Mouse (Mus musculus) forebrain, postnatal 0 days (tissue): ENCODE measurements around the gene Il34. TPM values are rescaled to one million over a fixed set of nuclear protein-coding genes. Genes with fewer than 3 reads are reported as not detected.

Source experiments
- ATAC-seq: fragments of 200-750 bp; cut with Nextera tagmentation; 2 replicates; pipeline ENCODE4 v1.8.0; 2017; ENCODE audit warnings: mild to moderate bottlenecking, moderate library complexity
- DNase-seq: peaks from one replicate; pipeline ENCODE4 v3.0.0-alpha.2; 2015
- H3K27ac ChIP-seq: fragments of 300-500 bp; sonication (generic); 2 replicates; pipeline ENCODE4 v1.5.1; 2014; ENCODE audit warnings: low read depth, mild to moderate bottlenecking, antibody characterized with exemption, low read length, moderate library complexity, mixed read lengths
- H3K27me3 ChIP-seq: fragments of 300-500 bp; sonication (generic); 2 replicates; pipeline ENCODE4 v1.6.1; 2014; ENCODE audit warnings: mild to moderate bottlenecking, low read length, mixed read lengths; ENCODE audit not compliant: insufficient read depth
- H3K36me3 ChIP-seq: fragments of 300-500 bp; sonication (generic); 2 replicates; pipeline ENCODE4 v1.6.1; 2014; ENCODE audit warnings: mild to moderate bottlenecking, moderate library complexity; ENCODE audit not compliant: insufficient read depth
- H3K4me1 ChIP-seq: fragments of 300-500 bp; sonication (generic); 2 replicates; pipeline ENCODE4 v1.6.1; 2014; ENCODE audit warnings: antibody characterized with exemption; ENCODE audit not compliant: insufficient read depth
- H3K4me2 ChIP-seq: fragments of 300-500 bp; sonication (generic); 2 replicates; pipeline ENCODE4 v1.6.1; 2014; ENCODE audit warnings: low read depth, mild to moderate bottlenecking, moderate library complexity
- H3K4me3 ChIP-seq: fragments of 300-500 bp; sonication (generic); 2 replicates; pipeline ENCODE4 v1.5.1; 2014; ENCODE audit warnings: low read depth, low read length, mixed read lengths
- H3K9ac ChIP-seq: fragments of 300-500 bp; sonication (generic); 2 replicates; pipeline ENCODE4 v1.6.1; 2014; ENCODE audit warnings: mild to moderate bottlenecking
- H3K9me3 ChIP-seq: fragments of 300-500 bp; sonication (generic); 2 replicates; pipeline ENCODE4 v1.6.1; 2016; ENCODE audit warnings: low read length
- CTCF ChIP-seq: sonication (generic); IDR thresholded peaks from 2 replicates; pipeline ENCODE4 v1.5.1; 2016; ENCODE audit warnings: antibody characterized with exemption, control low read depth, low read depth
- WGBS: fragments of 180-500 bp; shearing (Covaris S2); extraction: QIAGEN DNeasy Blood & Tissue Kit; methylation state at CpG from one replicate; pipeline ENCODE4 v1.1.7; 2014; 5-methylcytosine and 5-hydroxymethylcytosine counted together
- polyA plus RNA-seq: library from polyadenylated mRNA; unstranded; fragments of >200 nt; fragmentation: Nextera tagmentation; extraction: Ambion mirVana; gene quantifications from 2 replicates; pipeline ENCODE4 v1.2.1, GENCODE M21; 2015
- total RNA-seq: library from RNA; depleted of rRNA; stranded (reverse); fragments of >200 nt; gene quantifications from 2 replicates; pipeline ENCODE4 v1.2.3, GENCODE M21; 2014

Il34 gene
- total and polyA plus RNA-seq, 2 experiments from 2014 or later = 8.8 to 11.1 TPM

GRCm38 (mm10) chr8:110820257-110820656, 14.5 kb upstream of the Il34 start:
- no peak for TF ChIP-seq CTCF
- no peaks in the 10 kb centered on the region for H3K27me3 ChIP-seq
- H3K9ac ChIP-seq = no peak overlapping the region
- no peak overlapping the region for H3K27ac ChIP-seq
- DNase-seq (peak; percentile 21), ATAC-seq (no peak)
- H3K4me1 ChIP-seq = no peaks in the 10 kb centered on the region
- peaks cover 95% of the 10 kb centered on the region for H3K36me3 ChIP-seq
- 90% methylated on average over 2 of the region's 2 CpGs for whole genome bisulfite sequencing
- no peak overlapping the region for H3K4me3 ChIP-seq
- H3K4me2 ChIP-seq = no peak overlapping the region
- no peaks in the 10 kb centered on the region for H3K9me3 ChIP-seq

GRCm38 (mm10) chr8:110818593-110818992, 12.9 kb upstream of the Il34 start:
- peak; percentile 38; the same call in 1 of the 2 replicates for TF ChIP-seq CTCF
- 82% methylated on average over 3 of the region's 3 CpGs for WGBS

GRCm38 (mm10) chr8:110816990-110817389, 11.3 kb upstream of the Il34 start:
- Histone ChIP-seq H3K4me1 (no peaks in the 10 kb centered on the region), H3K4me2 (no peak overlapping the region), H3K36me3 (peaks cover 96% of the 10 kb centered on the region), H3K27me3 (no peaks in the 10 kb centered on the region), H3K9ac (no peak overlapping the region), H3K9me3 (no peaks in the 10 kb centered on the region), H3K27ac (no peak overlapping the region), H3K4me3 (no peak overlapping the region)
- DNase-seq (no peak), ATAC-seq (no peak)
- WGBS = 97% methylated on average over 1 of the region's 1 CpGs
- TF ChIP-seq CTCF = no peak

More at GRCm38 (mm10) chr8:110818593-110818992, 12.9 kb upstream of the Il34 start:
- DNase-seq (peak; percentile 37), ATAC-seq (no peak)
- Histone ChIP-seq H3K27ac (no peak overlapping the region), H3K4me2 (no peak overlapping the region), H3K9me3 (no peaks in the 10 kb centered on the region), H3K27me3 (no peaks in the 10 kb centered on the region), H3K4me3 (no peak overlapping the region), H3K4me1 (no peaks in the 10 kb centered on the region), H3K36me3 (peaks cover 96% of the 10 kb centered on the region), H3K9ac (no peak overlapping the region)

GRCm38 (mm10) chr8:110815308-110815707, 9.6 kb upstream of the Il34 start:
- Histone ChIP-seq H3K9ac (no peak overlapping the region), H3K27me3 (no peaks in the 10 kb centered on the region), H3K27ac (no peak overlapping the region), H3K4me1 (no peaks in the 10 kb centered on the region), H3K36me3 (peaks cover 96% of the 10 kb centered on the region), H3K4me2 (no peak overlapping the region), H3K9me3 (no peaks in the 10 kb centered on the region), H3K4me3 (no peak overlapping the region)
- TF ChIP-seq CTCF = no peak
- DNase-seq (no peak), ATAC-seq (no peak)
- WGBS = 52% methylated on average over 3 of the region's 3 CpGs

GRCm38 (mm10) chr8:110813081-110813812, 7.5 kb upstream of the Il34 start:
- Histone ChIP-seq H3K9me3 (no peaks in the 10 kb centered on the region), H3K27me3 (no peaks in the 10 kb centered on the region), H3K4me3 (no peak overlapping the region), H3K36me3 (peaks cover 92% of the 10 kb centered on the region), H3K9ac (no peak overlapping the region), H3K4me1 (no peaks in the 10 kb centered on the region), H3K27ac (no peak overlapping the region), H3K4me2 (no peak overlapping the region)
- WGBS = 86% methylated on average over 7 of the region's 7 CpGs
- ATAC-seq = no peak
- TF ChIP-seq CTCF = no peak
- DNase-seq = no peak

- no peak for TF ChIP-seq CTCF
- Histone ChIP-seq H3K27me3 (no peaks in the 10 kb centered on the region), H3K4me2 (no peak overlapping the region), H3K9me3 (no peaks in the 10 kb centered on the region), H3K9ac (no peak overlapping the region), H3K4me1 (no peaks in the 10 kb centered on the region), H3K36me3 (peaks cover 84% of the 10 kb centered on the region), H3K4me3 (no peak overlapping the region), H3K27ac (no peak overlapping the region)
- 96% methylated on average over 7 of the region's 7 CpGs for WGBS
- DNase-seq (no peak), ATAC-seq (no peak)
These were observed 6.8 kb upstream of the Il34 start for GRCm38 (mm10) chr8:110812349-110813080.

GRCm38 (mm10) chr8:110811793-110812192, 6.1 kb upstream of the Il34 start:
- WGBS = 92% methylated on average over 7 of the region's 7 CpGs
- no peak for TF ChIP-seq CTCF
- Histone ChIP-seq H3K9ac (no peak overlapping the region), H3K4me2 (no peak overlapping the region), H3K4me1 (no peaks in the 10 kb centered on the region), H3K27me3 (no peaks in the 10 kb centered on the region), H3K27ac (no peak overlapping the region), H3K36me3 (peaks cover 77% of the 10 kb centered on the region), H3K4me3 (no peak overlapping the region), H3K9me3 (no peaks in the 10 kb centered on the region)
- ATAC-seq (no peak), DNase-seq (no peak)
